Mouse (Mus musculus) stomach, embryonic 14.5 days (tissue): ENCODE measurements around the gene Hivep2. TPM values are rescaled to one million over a fixed set of nuclear protein-coding genes. Genes with fewer than 3 reads are reported as not detected.

Source experiments
- ATAC-seq: fragments of 200-750 bp; cut with Nextera tagmentation; 2 replicates; pipeline ENCODE4 v1.8.0; 2017; ENCODE audit warnings: low read depth, moderate TSS enrichment; ENCODE audit not compliant: insufficient number of reproducible peaks, insufficient read depth, low FRiP score
- H3K27ac ChIP-seq: fragments of 300-500 bp; sonication (generic); 2 replicates; pipeline ENCODE4 v1.5.1; 2014; ENCODE audit warnings: mild to moderate bottlenecking, low read length, moderate library complexity, mixed read lengths
- H3K27me3 ChIP-seq: fragments of 300-500 bp; sonication (generic); 2 replicates; pipeline ENCODE4 v1.6.1; 2014; ENCODE audit warnings: low read length, control low read depth, mixed read lengths; ENCODE audit not compliant: control insufficient read depth, insufficient read depth
- H3K36me3 ChIP-seq: fragments of 300-500 bp; sonication (generic); 2 replicates; pipeline ENCODE4 v1.6.1; 2014; ENCODE audit warnings: mild to moderate bottlenecking, control low read depth, low read length, moderate library complexity, mixed read lengths; ENCODE audit not compliant: control insufficient read depth, insufficient read depth
- H3K4me1 ChIP-seq: fragments of 300-500 bp; sonication (generic); 2 replicates; pipeline ENCODE4 v1.6.1; 2014; ENCODE audit warnings: low read length, control low read depth, mixed read lengths; ENCODE audit not compliant: control insufficient read depth, insufficient read depth
- H3K4me2 ChIP-seq: fragments of 300-500 bp; sonication (generic); replicated peaks from 2 replicates; pipeline ENCODE4 v1.6.1; 2014; ENCODE audit warnings: low read depth, low read length, control low read depth
- H3K4me3 ChIP-seq: fragments of 300-500 bp; sonication (generic); 2 replicates; pipeline ENCODE4 v1.5.1; 2014; ENCODE audit warnings: low read depth, low read length, control low read depth
- H3K9ac ChIP-seq: fragments of 300-500 bp; sonication (generic); replicated peaks from 2 replicates; pipeline ENCODE4 v1.6.1; 2014; ENCODE audit warnings: low read depth, mild to moderate bottlenecking, control low read depth, low read length, moderate library complexity, mixed read lengths
- H3K9me3 ChIP-seq: fragments of 300-500 bp; sonication (generic); 2 replicates; pipeline ENCODE4 v1.6.1; 2016; ENCODE audit warnings: low read depth, low read length, control low read depth; ENCODE audit not compliant: control insufficient read depth
- WGBS: fragments of 180-500 bp; shearing (Covaris S2); extraction: QIAGEN DNeasy Blood & Tissue Kit; methylation state at CpG from one replicate; pipeline ENCODE4 v1.1.7; 2014; 5-methylcytosine and 5-hydroxymethylcytosine counted together
- polyA plus RNA-seq: library from polyadenylated mRNA; unstranded; fragments of >200 nt; fragmentation: Nextera tagmentation; extraction: Ambion mirVana; gene quantifications from 2 replicates; pipeline ENCODE4 v1.2.1, GENCODE M21; 2014

Hivep2 gene
- polyA plus RNA-seq, result 10.6 and 11.5 TPM in 2 replicates

- under 1% methylated on average over 60 of the region's 67 CpGs for WGBS
- Histone ChIP-seq H3K27me3 (no peaks in the 10 kb centered on the region), H3K9me3 (no peaks in the 10 kb centered on the region), H3K27ac (peak within 1 kb of the TSS; percentile 94), H3K36me3 (no peaks in the 10 kb centered on the region), H3K9ac (peak within 1 kb of the TSS; percentile 75), H3K4me1 (no peaks in the 10 kb centered on the region), H3K4me3 (peak within 1 kb of the TSS; percentile 61), H3K4me2 (peak within 1 kb of the TSS; percentile 97)
- peak; percentile 40 for ATAC-seq
Observed at GRCm38 (mm10) chr10:13965974-13966829, at the start of gene Hivep2. Gene Hivep2, plus strand, starts transcription at chr10:13966075.

- H3K4me1 ChIP-seq, result no peaks in the 10 kb centered on the region
- H3K27me3 ChIP-seq, result no peaks in the 10 kb centered on the region
- no peaks in the 10 kb centered on the region for H3K9me3 ChIP-seq
- ATAC-seq, result peak; percentile 74; the same call in 1 of the 2 replicates
- no peak overlapping the region for H3K9ac ChIP-seq
- H3K4me3 ChIP-seq, result no peak overlapping the region
- H3K27ac ChIP-seq, result no peak overlapping the region
- 57% methylated on average over 12 of the region's 12 CpGs for WGBS
- H3K36me3 ChIP-seq, result no peaks in the 10 kb centered on the region
- H3K4me2 ChIP-seq, result no peak overlapping the region
Observed at GRCm38 (mm10) chr10:13916645-13917342, 49.1 kb upstream of the Hivep2 start.

- 78% methylated on average over 9 of the region's 9 CpGs for WGBS
- no peak for ATAC-seq
Observed at GRCm38 (mm10) chr10:13921641-13922385, 44.1 kb upstream of the Hivep2 start.

GRCm38 (mm10) chr10:13929306-13929705, 36.6 kb upstream of the Hivep2 start:
- Histone ChIP-seq H3K4me2 (no peak overlapping the region), H3K4me1 (no peaks in the 10 kb centered on the region), H3K9me3 (no peaks in the 10 kb centered on the region), H3K9ac (no peak overlapping the region), H3K27me3 (no peaks in the 10 kb centered on the region), H3K36me3 (no peaks in the 10 kb centered on the region), H3K27ac (no peak overlapping the region), H3K4me3 (no peak overlapping the region)
- WGBS, result 76% methylated on average over 5 of the region's 5 CpGs
- no peak for ATAC-seq

More at GRCm38 (mm10) chr10:13921641-13922385, 44.1 kb upstream of the Hivep2 start:
- Histone ChIP-seq H3K4me2 (no peak overlapping the region), H3K27me3 (no peaks in the 10 kb centered on the region), H3K27ac (no peak overlapping the region), H3K36me3 (no peaks in the 10 kb centered on the region), H3K9me3 (no peaks in the 10 kb centered on the region), H3K9ac (no peak overlapping the region), H3K4me1 (no peaks in the 10 kb centered on the region), H3K4me3 (no peak overlapping the region)

- no peak overlapping the region for H3K4me2 ChIP-seq
- no peaks in the 10 kb centered on the region for H3K4me1 ChIP-seq
- H3K36me3 ChIP-seq, result no peaks in the 10 kb centered on the region
- H3K4me3 ChIP-seq, result no peak overlapping the region
- H3K9me3 ChIP-seq, result no peaks in the 10 kb centered on the region
- no peak for ATAC-seq
- H3K27me3 ChIP-seq, result no peaks in the 10 kb centered on the region
- H3K9ac ChIP-seq, result no peak overlapping the region
- no peak overlapping the region for H3K27ac ChIP-seq
- 70% methylated on average over 3 of the region's 3 CpGs for WGBS
Observed at GRCm38 (mm10) chr10:13932147-13932546, 33.7 kb upstream of the Hivep2 start.

- Histone ChIP-seq H3K27me3 (no peaks in the 10 kb centered on the region), H3K4me1 (no peaks in the 10 kb centered on the region), H3K36me3 (no peaks in the 10 kb centered on the region), H3K4me2 (no peak overlapping the region), H3K9me3 (no peaks in the 10 kb centered on the region), H3K27ac (no peak overlapping the region), H3K9ac (no peak overlapping the region), H3K4me3 (no peak overlapping the region)
- no peak for ATAC-seq
- 83% methylated on average over 7 of the region's 7 CpGs for WGBS
Observed at GRCm38 (mm10) chr10:13933320-13933719, 32.6 kb upstream of the Hivep2 start.

- no peak overlapping the region for H3K4me2 ChIP-seq
- no peak overlapping the region for H3K9ac ChIP-seq
- no peaks in the 10 kb centered on the region for H3K4me1 ChIP-seq
- H3K27ac ChIP-seq, result no peak overlapping the region
- no peaks in the 10 kb centered on the region for H3K27me3 ChIP-seq
- WGBS, result 70% methylated on average over 2 of the region's 2 CpGs
- H3K36me3 ChIP-seq, result no peaks in the 10 kb centered on the region
- no peak overlapping the region for H3K4me3 ChIP-seq
- ATAC-seq, result no peak
- H3K9me3 ChIP-seq, result no peaks in the 10 kb centered on the region
Observed at GRCm38 (mm10) chr10:13935646-13936045, 30.2 kb upstream of the Hivep2 start.

- Histone ChIP-seq H3K36me3 (no peaks in the 10 kb centered on the region), H3K4me1 (no peaks in the 10 kb centered on the region), H3K27me3 (no peaks in the 10 kb centered on the region), H3K4me2 (no peak overlapping the region), H3K9ac (no peak overlapping the region), H3K27ac (no peak overlapping the region), H3K9me3 (no peaks in the 10 kb centered on the region), H3K4me3 (no peak overlapping the region)
- WGBS, result 74% methylated on average over 2 of the region's 2 CpGs
- no peak for ATAC-seq
Observed at GRCm38 (mm10) chr10:13941406-13941805, 24.5 kb upstream of the Hivep2 start.
